13 mouse cellular contexts compared by ENCODE assay signal in genomic region chr7:68914344-68914743, GRCm38 (mm10).
DNase-seq lines count a peak whose midpoint lies in the region; ATAC-seq and TF ChIP-seq lines count a peak whose summit lies in the region.
"Had no signal": no experiment of that assay in that cellular context is flagged by ENCODE, and none has a peak within 500 bp of the region (broad histone marks: within the 10 kb centered on the region; RNA-seq: fewer than 3 reads in every experiment).

No protein-coding gene starts in this region.

- 35% methylated on average over 4 of the region's 4 CpGs for WGBS in hindbrain, postnatal 0 days
- 92% methylated on average over 4 of the region's 4 CpGs for WGBS in hindbrain, embryonic 10.5 days
- 26% methylated on average over 4 of the region's 4 CpGs for WGBS in stomach, embryonic 14.5 days
- WGBS in stomach, postnatal 0 days, result 32% methylated on average over 4 of the region's 4 CpGs

- no peaks in the 10 kb centered on the region for H3K9me3 ChIP-seq in hindbrain, postnatal 0 days (ENCODE audit: low read length)
- no peaks in the 10 kb centered on the region for H3K9me3 ChIP-seq in hindbrain, embryonic 10.5 days
- H3K9me3 ChIP-seq in stomach, embryonic 14.5 days (ENCODE audit: control insufficient read depth, low read depth, low read length), result no peaks in the 10 kb centered on the region
- no peaks in the 10 kb centered on the region for H3K9me3 ChIP-seq in stomach, postnatal 0 days (ENCODE audit: control insufficient read depth, low read length)
- H3K9me3 ChIP-seq: embryonic facial prominence, embryonic 12.5 days; liver, embryonic 15.5 days; midbrain, embryonic 13.5 days had no signal

- no peak for TF ChIP-seq CTCF in hindbrain, postnatal 0 days (IDR thresholded peaks at IDR 0.05; ENCODE audit: low read depth)
- no peak for TF ChIP-seq CTCF in stomach, postnatal 0 days (IDR thresholded peaks at IDR 0.05; ENCODE audit: low read depth)

- TF ChIP-seq EP300 in stomach, postnatal 0 days (optimal IDR thresholded peaks at IDR 0.05), result no peak

- DNase-seq in hindbrain, postnatal 0 days (ENCODE audit: low spot score), result peak; percentile 31
- DNase-seq in hindbrain, embryonic 10.5 days (ENCODE audit: low spot score), result no peak
- no peak for DNase-seq in stomach, postnatal 0 days (ENCODE audit: low spot score)
- DNase-seq in layer of hippocampus, adult 9-10 months (ENCODE audit: low spot score), result peak; percentile 43
- no peak for DNase-seq in urinary bladder, postnatal 36 days (ENCODE audit: low spot score in 2 of 2)
- no peak for DNase-seq in heart, adult 18-20 months
- no peak for DNase-seq in embryo, embryonic 11 days
- DNase-seq: gastrocnemius, postnatal 10 days had no signal

- H3K27me3 ChIP-seq in hindbrain, postnatal 0 days (ENCODE audit: insufficient read depth, low read length), result no peaks in the 10 kb centered on the region
- no peaks in the 10 kb centered on the region for H3K27me3 ChIP-seq in hindbrain, embryonic 10.5 days (ENCODE audit: insufficient read depth, poor library complexity, severe bottlenecking)
- H3K27me3 ChIP-seq in stomach, embryonic 14.5 days (ENCODE audit: control insufficient read depth, insufficient read depth, low read length), result no peaks in the 10 kb centered on the region
- H3K27me3 ChIP-seq in stomach, postnatal 0 days (ENCODE audit: control insufficient read depth, insufficient read depth, low read length), result no peaks in the 10 kb centered on the region
- H3K27me3 ChIP-seq: embryonic facial prominence, embryonic 12.5 days; liver, embryonic 15.5 days; midbrain, embryonic 13.5 days had no signal

- no peak overlapping the region for H3K4me3 ChIP-seq in hindbrain, postnatal 0 days (ENCODE audit: low read length)
- no peak overlapping the region for H3K4me3 ChIP-seq in hindbrain, embryonic 10.5 days
- H3K4me3 ChIP-seq in stomach, embryonic 14.5 days (ENCODE audit: low read depth, low read length), result no peak overlapping the region
- no peak overlapping the region for H3K4me3 ChIP-seq in stomach, postnatal 0 days (ENCODE audit: low read depth, low read length)
- H3K4me3 ChIP-seq: embryonic facial prominence, embryonic 12.5 days; liver, embryonic 15.5 days; midbrain, embryonic 13.5 days had no signal

- 0 out of 2 replicates have a peak, but pooled peaks cover 3% of the 10 kb centered on the region for H3K4me1 ChIP-seq in hindbrain, postnatal 0 days (ENCODE audit: insufficient read depth, low read length)
- H3K4me1 ChIP-seq in hindbrain, embryonic 10.5 days (replicated peaks), result 0 out of 2 replicates have a peak, but pooled peaks cover 3% of the 10 kb centered on the region
- no peaks in the 10 kb centered on the region for H3K4me1 ChIP-seq in stomach, embryonic 14.5 days (ENCODE audit: control insufficient read depth, insufficient read depth, low read length)
- H3K4me1 ChIP-seq in stomach, postnatal 0 days (replicated peaks; ENCODE audit: control insufficient read depth, insufficient read depth), result peaks cover 3% of the 10 kb centered on the region; the same call in 1 of the 2 replicates
- H3K4me1 ChIP-seq: liver, embryonic 15.5 days; midbrain, embryonic 13.5 days had no signal

- no peak overlapping the region for H3K27ac ChIP-seq in hindbrain, postnatal 0 days
- H3K27ac ChIP-seq in hindbrain, embryonic 10.5 days, result no peak overlapping the region
- H3K27ac ChIP-seq in stomach, embryonic 14.5 days (ENCODE audit: low read length), result no peak overlapping the region
- H3K27ac ChIP-seq in stomach, postnatal 0 days (replicated peaks), result no peak overlapping the region
- H3K27ac ChIP-seq: embryonic facial prominence, embryonic 12.5 days; liver, embryonic 15.5 days; midbrain, embryonic 13.5 days had no signal

- no peak overlapping the region for H3K4me2 ChIP-seq in hindbrain, postnatal 0 days (ENCODE audit: low read depth, low read length)
- H3K4me2 ChIP-seq in stomach, embryonic 14.5 days (replicated peaks; ENCODE audit: low read depth, low read length), result no peak overlapping the region
- H3K4me2 ChIP-seq in stomach, postnatal 0 days (replicated peaks; ENCODE audit: low read depth), result no peak overlapping the region
- H3K4me2 ChIP-seq: embryonic facial prominence, embryonic 12.5 days; liver, embryonic 15.5 days; midbrain, embryonic 13.5 days had no signal

- ATAC-seq in hindbrain, postnatal 0 days, result no peak
- peak; percentile 58; the same call in 1 of the 2 replicates for ATAC-seq in stomach, embryonic 14.5 days (ENCODE audit: insufficient number of reproducible peaks, insufficient read depth, low FRiP score, low read depth)
- no peak for ATAC-seq in stomach, postnatal 0 days (ENCODE audit: low FRiP score, low TSS enrichment)
- ATAC-seq: hindbrain, embryonic 16.5 days; midbrain, embryonic 13.5 days had no signal

- no peaks in the 10 kb centered on the region for H3K36me3 ChIP-seq in hindbrain, postnatal 0 days (ENCODE audit: insufficient read depth, low read length)
- no peaks in the 10 kb centered on the region for H3K36me3 ChIP-seq in hindbrain, embryonic 10.5 days
- no peaks in the 10 kb centered on the region for H3K36me3 ChIP-seq in stomach, embryonic 14.5 days (ENCODE audit: control insufficient read depth, insufficient read depth, low read length)
- no peaks in the 10 kb centered on the region for H3K36me3 ChIP-seq in stomach, postnatal 0 days (ENCODE audit: control insufficient read depth, insufficient read depth, low read length)
- H3K36me3 ChIP-seq: embryonic facial prominence, embryonic 12.5 days; liver, embryonic 15.5 days; midbrain, embryonic 13.5 days had no signal

- H3K9ac ChIP-seq in hindbrain, postnatal 0 days (replicated peaks; ENCODE audit: low read length), result no peak overlapping the region
- no peak overlapping the region for H3K9ac ChIP-seq in stomach, embryonic 14.5 days (replicated peaks; ENCODE audit: low read depth, low read length)
- H3K9ac ChIP-seq in stomach, postnatal 0 days (ENCODE audit: low read length), result no peak overlapping the region
- H3K9ac ChIP-seq: embryonic facial prominence, embryonic 12.5 days; liver, embryonic 15.5 days; midbrain, embryonic 13.5 days had no signal

Comparison
In these comparisons a context has a peak if more than half of its experiments do, and no peak if none do; other contexts are left out.
1. DNase-seq: peak in hindbrain, postnatal 0 days (single experiment) and layer of hippocampus, adult 9-10 months (single experiment); none in hindbrain, embryonic 10.5 days (single experiment), stomach, postnatal 0 days (single experiment), urinary bladder, postnatal 36 days (0 of 2), heart, adult 18-20 months (0 of 2) and embryo, embryonic 11 days (single experiment).